Mouse (Mus musculus): ENCODE results near the gene Gm49395.

- TF ChIP-seq GATA1 (IDR thresholded peaks at IDR 0.05; ENCODE audit: low read length), result no peak
- TF ChIP-seq TAL1 (IDR thresholded peaks at IDR 0.05; ENCODE audit: low read length), result no peak
These were observed 30.7 kb upstream of the Gm49395 start for GRCm38 (mm10) chr13:115132435-115132834.
